Mouse (Mus musculus): ENCODE results near the gene Lexm. TPM values are rescaled to one million over a fixed set of nuclear protein-coding genes. Genes with fewer than 3 reads are reported as not detected.
A peak's percentile ranks its signal among the peaks of the same experiment; 100 is the strongest.

The Lexm gene
- polyA plus RNA-seq (2014; fragmentation: Nextera tagmentation; extraction: Ambion mirVana), result 0.33 TPM in 1 of 2 replicates, not detected in the other

- 2% methylated on average over 18 of the region's 19 CpGs for WGBS
- no peak within 1 kb of the TSS for H3K4me3 ChIP-seq (ENCODE audit: low read depth, low read length)
- peaks cover 7% of the 10 kb centered on the region for H3K27me3 ChIP-seq (ENCODE audit: control insufficient read depth, insufficient read depth, low read length)
- ATAC-seq (ENCODE audit: insufficient number of reproducible peaks, low FRiP score, low TSS enrichment, low read depth), result no peak
- H3K4me1 ChIP-seq (ENCODE audit: control insufficient read depth, insufficient read depth, low read length), result peaks cover 9% of the 10 kb centered on the region
- H3K4me2 ChIP-seq (ENCODE audit: low read depth, severe bottlenecking), result peak within 1 kb of the TSS; percentile 22; the same call in 1 of the 2 replicates
- DNase-seq (ENCODE audit: low spot score), result peak; percentile 69
- no peaks in the 10 kb centered on the region for H3K36me3 ChIP-seq (ENCODE audit: control insufficient read depth, insufficient read depth, low read length)
- H3K9ac ChIP-seq (ENCODE audit: low read length), result no peak within 1 kb of the TSS
- no peaks in the 10 kb centered on the region for H3K9me3 ChIP-seq (ENCODE audit: control insufficient read depth, low read length)
- H3K27ac ChIP-seq (replicated peaks; ENCODE audit: low read depth, low read length), result no peak within 1 kb of the TSS
Measured at GRCm38 (mm10) chr4:106617056-106617455, at the start of gene Lexm. Gene Lexm, minus strand, starts transcription at chr4:106617241.

- H3K4me2 ChIP-seq (ENCODE audit: low read depth, severe bottlenecking), result no peak overlapping the region
- H3K27ac ChIP-seq (replicated peaks; ENCODE audit: low read depth, low read length), result no peak overlapping the region
- 97% methylated on average over 2 of the region's 2 CpGs for WGBS
- no peak overlapping the region for H3K9ac ChIP-seq (ENCODE audit: low read length)
- no peak overlapping the region for H3K4me3 ChIP-seq (ENCODE audit: low read depth, low read length)
- ATAC-seq (ENCODE audit: insufficient number of reproducible peaks, low FRiP score, low TSS enrichment, low read depth), result no peak
- H3K4me1 ChIP-seq (ENCODE audit: control insufficient read depth, insufficient read depth, low read length), result no peaks in the 10 kb centered on the region
- H3K27me3 ChIP-seq (ENCODE audit: control insufficient read depth, insufficient read depth, low read length), result no peaks in the 10 kb centered on the region
- peaks cover 32% of the 10 kb centered on the region for H3K36me3 ChIP-seq (ENCODE audit: control insufficient read depth, insufficient read depth, low read length)
- no peak for DNase-seq (ENCODE audit: low spot score)
- no peaks in the 10 kb centered on the region for H3K9me3 ChIP-seq (ENCODE audit: control insufficient read depth, low read length)
Measured at GRCm38 (mm10) chr4:106666546-106666945, 49.5 kb upstream of the Lexm start.

DNA sequence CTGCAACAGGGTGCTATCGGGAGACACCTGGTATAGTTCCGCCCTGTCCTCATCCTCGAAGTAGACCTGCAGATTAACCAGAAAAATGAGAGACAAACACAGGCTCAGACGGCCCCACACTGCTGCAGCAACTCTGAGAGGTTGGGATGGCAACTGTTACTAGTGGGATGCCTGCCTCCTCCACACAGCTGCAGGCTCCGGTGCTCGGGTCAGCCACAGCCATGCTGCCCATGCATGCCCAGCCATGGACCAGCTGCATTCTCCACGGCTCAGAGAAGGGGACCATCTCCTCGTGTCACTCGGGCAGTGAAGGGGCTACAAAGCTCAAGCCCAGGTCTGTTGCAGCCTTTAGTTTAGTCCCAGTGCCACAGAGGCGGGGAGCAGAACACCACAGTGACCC, 48.6 kb upstream of the Lexm start:
- H3K9ac ChIP-seq (ENCODE audit: low read length), result no peak overlapping the region

GRCm38 (mm10) chr4:106665269-106665668, 48.2 kb upstream of the Lexm start:
- no peak overlapping the region for H3K4me2 ChIP-seq (ENCODE audit: low read depth, severe bottlenecking)
- H3K9ac ChIP-seq (ENCODE audit: low read length), result no peak overlapping the region
- ATAC-seq (ENCODE audit: insufficient number of reproducible peaks, low FRiP score, low TSS enrichment, low read depth) (no peak), DNase-seq (ENCODE audit: low spot score) (no peak)
- H3K4me1 ChIP-seq (ENCODE audit: control insufficient read depth, insufficient read depth, low read length), result no peaks in the 10 kb centered on the region
- H3K9me3 ChIP-seq (ENCODE audit: control insufficient read depth, low read length), result no peaks in the 10 kb centered on the region
- 98% methylated on average over 2 of the region's 2 CpGs for WGBS
- no peak overlapping the region for H3K4me3 ChIP-seq (ENCODE audit: low read depth, low read length)
- H3K27me3 ChIP-seq (ENCODE audit: control insufficient read depth, insufficient read depth, low read length), result no peaks in the 10 kb centered on the region
- peaks cover 31% of the 10 kb centered on the region for H3K36me3 ChIP-seq (ENCODE audit: control insufficient read depth, insufficient read depth, low read length)
- H3K27ac ChIP-seq (replicated peaks; ENCODE audit: low read depth, low read length), result no peak overlapping the region

More for the DNA sequence above, 48.6 kb upstream of the Lexm start:
- 93% methylated on average over 10 of the region's 10 CpGs for WGBS
- no peak overlapping the region for H3K4me2 ChIP-seq (ENCODE audit: low read depth, severe bottlenecking)
- ATAC-seq (ENCODE audit: insufficient number of reproducible peaks, low FRiP score, low TSS enrichment, low read depth) (no peak), DNase-seq (ENCODE audit: low spot score) (no peak)
- H3K4me1 ChIP-seq (ENCODE audit: control insufficient read depth, insufficient read depth, low read length), result no peaks in the 10 kb centered on the region
- H3K4me3 ChIP-seq (ENCODE audit: low read depth, low read length), result no peak overlapping the region
- no peaks in the 10 kb centered on the region for H3K27me3 ChIP-seq (ENCODE audit: control insufficient read depth, insufficient read depth, low read length)
- H3K36me3 ChIP-seq (ENCODE audit: control insufficient read depth, insufficient read depth, low read length), result peaks cover 34% of the 10 kb centered on the region
- H3K9me3 ChIP-seq (ENCODE audit: control insufficient read depth, low read length), result no peaks in the 10 kb centered on the region
- no peak overlapping the region for H3K27ac ChIP-seq (replicated peaks; ENCODE audit: low read depth, low read length)

DNA sequence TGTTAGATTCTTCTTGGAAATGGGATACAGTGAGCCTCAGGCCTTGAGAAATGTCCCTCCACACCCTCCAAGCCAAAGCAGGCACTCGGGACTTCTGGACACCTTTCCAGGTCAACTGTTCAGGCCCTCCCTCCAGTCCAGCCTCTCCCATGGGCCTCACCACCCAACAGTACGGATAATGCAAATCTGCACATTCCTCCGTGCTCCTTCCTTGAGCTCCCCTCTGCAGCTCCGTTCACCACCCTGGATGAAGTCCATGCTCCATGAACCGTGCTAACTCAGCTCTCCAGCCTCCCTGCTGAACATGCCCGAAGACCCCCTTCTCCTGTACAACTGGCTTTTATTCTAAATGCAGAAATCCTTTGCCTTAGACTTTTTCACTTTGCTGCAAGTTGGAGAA, 47.7 kb upstream of the Lexm start:
- Histone ChIP-seq H3K27ac (replicated peaks; ENCODE audit: low read depth, low read length) (no peak overlapping the region), H3K36me3 (ENCODE audit: control insufficient read depth, insufficient read depth, low read length) (peaks cover 27% of the 10 kb centered on the region), H3K9ac (ENCODE audit: low read length) (no peak overlapping the region), H3K4me1 (ENCODE audit: control insufficient read depth, insufficient read depth, low read length) (no peaks in the 10 kb centered on the region), H3K9me3 (ENCODE audit: control insufficient read depth, low read length) (no peaks in the 10 kb centered on the region), H3K4me3 (ENCODE audit: low read depth, low read length) (no peak overlapping the region), H3K27me3 (ENCODE audit: control insufficient read depth, insufficient read depth, low read length) (no peaks in the 10 kb centered on the region), H3K4me2 (ENCODE audit: low read depth, severe bottlenecking) (no peak overlapping the region)
- ATAC-seq (ENCODE audit: insufficient number of reproducible peaks, low FRiP score, low TSS enrichment, low read depth) (no peak), DNase-seq (ENCODE audit: low spot score) (no peak)
- WGBS, result 93% methylated on average over 6 of the region's 6 CpGs

DNA sequence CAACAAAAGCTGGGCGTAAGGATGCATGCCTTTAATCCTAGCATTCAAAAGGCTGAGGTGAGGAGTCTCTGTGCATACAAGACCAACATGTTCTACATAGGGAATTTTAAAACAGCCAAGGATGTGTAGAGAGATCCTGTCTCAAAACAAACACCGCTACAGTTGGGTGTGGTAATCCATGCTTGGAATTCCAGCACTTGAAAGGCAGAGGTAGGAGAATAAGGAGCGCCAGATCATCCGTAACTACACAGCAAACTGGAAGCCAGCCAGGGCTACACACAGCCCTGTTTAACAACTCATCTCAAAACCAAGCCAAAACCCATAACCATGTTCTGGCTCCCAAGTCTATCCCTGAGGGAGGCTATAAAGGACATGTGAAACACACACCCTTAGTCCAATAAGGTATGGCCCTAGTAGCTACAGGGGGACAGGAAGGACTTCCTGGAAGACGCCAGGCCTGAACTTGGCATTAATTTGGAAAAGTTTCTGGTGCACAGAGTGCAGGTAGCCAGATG, 47.0 kb upstream of the Lexm start:
- no peak for DNase-seq (ENCODE audit: low spot score)
- Histone ChIP-seq H3K4me3 (ENCODE audit: low read depth, low read length) (no peak overlapping the region), H3K9me3 (ENCODE audit: control insufficient read depth, low read length) (no peaks in the 10 kb centered on the region), H3K36me3 (ENCODE audit: control insufficient read depth, insufficient read depth, low read length) (peaks cover 26% of the 10 kb centered on the region), H3K27me3 (ENCODE audit: control insufficient read depth, insufficient read depth, low read length) (no peaks in the 10 kb centered on the region), H3K4me1 (ENCODE audit: control insufficient read depth, insufficient read depth, low read length) (no peaks in the 10 kb centered on the region), H3K27ac (replicated peaks; ENCODE audit: low read depth, low read length) (no peak overlapping the region), H3K4me2 (ENCODE audit: low read depth, severe bottlenecking) (no peak overlapping the region), H3K9ac (ENCODE audit: low read length) (no peak overlapping the region)
- no peak for ATAC-seq (ENCODE audit: insufficient number of reproducible peaks, low FRiP score, low TSS enrichment, low read depth)
- WGBS, result 89% methylated on average over 5 of the region's 5 CpGs

GRCm38 (mm10) chr4:106655681-106656080, 38.6 kb upstream of the Lexm start:
- Histone ChIP-seq H3K9me3 (ENCODE audit: control insufficient read depth, low read length) (no peaks in the 10 kb centered on the region), H3K36me3 (ENCODE audit: control insufficient read depth, insufficient read depth, low read length) (peaks cover 4% of the 10 kb centered on the region), H3K4me3 (ENCODE audit: low read depth, low read length) (no peak overlapping the region), H3K27ac (replicated peaks; ENCODE audit: low read depth, low read length) (no peak overlapping the region), H3K27me3 (ENCODE audit: control insufficient read depth, insufficient read depth, low read length) (no peaks in the 10 kb centered on the region), H3K9ac (ENCODE audit: low read length) (no peak overlapping the region), H3K4me1 (ENCODE audit: control insufficient read depth, insufficient read depth, low read length) (no peaks in the 10 kb centered on the region; the same call in 1 of the 2 replicates), H3K4me2 (ENCODE audit: low read depth, severe bottlenecking) (no peak overlapping the region)
- DNase-seq (ENCODE audit: low spot score) (no peak), ATAC-seq (ENCODE audit: insufficient number of reproducible peaks, low FRiP score, low TSS enrichment, low read depth) (no peak)
- 74% methylated on average over 10 of the region's 10 CpGs for WGBS

- no peaks in the 10 kb centered on the region for H3K27me3 ChIP-seq (ENCODE audit: control insufficient read depth, insufficient read depth, low read length)
- no peaks in the 10 kb centered on the region for H3K9me3 ChIP-seq (ENCODE audit: control insufficient read depth, low read length)
- no peak overlapping the region for H3K27ac ChIP-seq (replicated peaks; ENCODE audit: low read depth, low read length)
- H3K4me2 ChIP-seq (ENCODE audit: low read depth, severe bottlenecking), result no peak overlapping the region
- peaks cover 2% of the 10 kb centered on the region; the same call in 1 of the 2 replicates for H3K36me3 ChIP-seq (ENCODE audit: control insufficient read depth, insufficient read depth, low read length)
- WGBS, result 91% methylated on average over 15 of the region's 15 CpGs
- H3K4me3 ChIP-seq (ENCODE audit: low read depth, low read length), result no peak overlapping the region
- no peak overlapping the region for H3K9ac ChIP-seq (ENCODE audit: low read length)
- ATAC-seq (ENCODE audit: insufficient number of reproducible peaks, low FRiP score, low TSS enrichment, low read depth) (no peak), DNase-seq (ENCODE audit: low spot score) (no peak)
- no peaks in the 10 kb centered on the region; the same call in 1 of the 2 replicates for H3K4me1 ChIP-seq (ENCODE audit: control insufficient read depth, insufficient read depth, low read length)
Measured at GRCm38 (mm10) chr4:106653051-106653450, 36.0 kb upstream of the Lexm start.

DNA sequence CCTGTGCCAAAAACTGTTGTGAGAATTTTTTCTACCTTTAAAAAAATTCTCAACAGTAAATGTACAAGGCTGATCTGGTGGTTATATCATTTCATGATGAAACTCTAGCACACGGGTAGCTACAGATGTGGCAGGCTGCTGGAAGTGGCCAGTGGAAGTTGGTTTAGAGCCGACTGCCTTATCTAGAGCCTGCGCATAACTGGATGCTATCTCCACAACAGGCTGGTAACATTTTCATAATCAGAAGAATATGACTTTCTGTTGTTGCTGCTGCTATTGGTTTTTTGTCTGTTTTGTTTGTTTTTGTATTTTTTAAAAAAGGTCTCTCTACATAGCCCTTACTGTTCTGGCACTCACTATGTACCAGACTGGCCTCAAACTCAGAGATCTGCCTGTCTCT, 35.5 kb upstream of the Lexm start:
- Histone ChIP-seq H3K4me2 (ENCODE audit: low read depth, severe bottlenecking) (no peak overlapping the region), H3K9me3 (ENCODE audit: control insufficient read depth, low read length) (no peaks in the 10 kb centered on the region), H3K36me3 (ENCODE audit: control insufficient read depth, insufficient read depth, low read length) (peaks cover 2% of the 10 kb centered on the region; the same call in 1 of the 2 replicates), H3K27ac (replicated peaks; ENCODE audit: low read depth, low read length) (no peak overlapping the region), H3K9ac (ENCODE audit: low read length) (no peak overlapping the region), H3K4me1 (ENCODE audit: control insufficient read depth, insufficient read depth, low read length) (no peaks in the 10 kb centered on the region; the same call in 1 of the 2 replicates), H3K27me3 (ENCODE audit: control insufficient read depth, insufficient read depth, low read length) (no peaks in the 10 kb centered on the region), H3K4me3 (ENCODE audit: low read depth, low read length) (no peak overlapping the region)
- ATAC-seq (ENCODE audit: insufficient number of reproducible peaks, low FRiP score, low TSS enrichment, low read depth) (no peak), DNase-seq (ENCODE audit: low spot score) (no peak)
- 94% methylated on average over 3 of the region's 3 CpGs for WGBS
